Mouse (Mus musculus): ENCODE measurements around the gene Olfr15.

GRCm38 (mm10) chr16:3885065-3885670, 54.5 kb downstream of the Olfr15 start:
- TF ChIP-seq CTCF (IDR thresholded peaks at IDR 0.05; ENCODE audit: low read depth) (no peak), EP300 (optimal IDR thresholded peaks at IDR 0.05) (no peak)

Measured in stomach, postnatal 0 days (tissue).